Mouse (Mus musculus) heart, postnatal 0 days (tissue): ENCODE results near the gene Vps8.

ENCODE experiments used
- CTCF ChIP-seq: IDR thresholded peaks from 2 replicates; pipeline ENCODE4 v1.5.1; 2016; ENCODE audit warnings: antibody characterized with exemption, control low read depth, low read depth
- EP300 ChIP-seq: IDR thresholded peaks from 2 replicates; pipeline ENCODE4 v1.6.1; 2016; ENCODE audit warnings: antibody characterized with exemption, low read depth

GRCm38 (mm10) chr16:21452569-21452968, 29.7 kb downstream of the Vps8 start:
- TF ChIP-seq EP300 (no peak), CTCF (no peak)
